Mouse (Mus musculus): ENCODE results near the gene Kcnt2.

- no peak for TF ChIP-seq CTCF (IDR thresholded peaks at IDR 0.05; ENCODE audit: low read depth, low read length)
- no peak for TF ChIP-seq POLR2AphosphoS5 (IDR thresholded peaks at IDR 0.05; ENCODE audit: insufficient replicate concordance, low read depth, low read length)
- no peak for TF ChIP-seq TAL1 (conservative IDR thresholded peaks at IDR 0.05; ENCODE audit: low read depth, low read length)
- TF ChIP-seq GATA1 (IDR thresholded peaks at IDR 0.05; ENCODE audit: borderline replicate concordance, low read length), result no peak
Measured at GRCm38 (mm10) chr1:140381093-140381492, 135.1 kb downstream of the Kcnt2 start.
